Mouse (Mus musculus) lung, postnatal 0 days (tissue): ENCODE results near the gene Nudcd3.

Experiments
- CTCF ChIP-seq: IDR thresholded peaks from 2 replicates; pipeline ENCODE4 v1.5.1; 2016; ENCODE audit warnings: antibody characterized with exemption, mild to moderate bottlenecking
- EP300 ChIP-seq: IDR thresholded peaks from 2 replicates; pipeline ENCODE4 v1.6.1; 2016; ENCODE audit warnings: antibody characterized with exemption, mild to moderate bottlenecking, control low read depth

DNA sequence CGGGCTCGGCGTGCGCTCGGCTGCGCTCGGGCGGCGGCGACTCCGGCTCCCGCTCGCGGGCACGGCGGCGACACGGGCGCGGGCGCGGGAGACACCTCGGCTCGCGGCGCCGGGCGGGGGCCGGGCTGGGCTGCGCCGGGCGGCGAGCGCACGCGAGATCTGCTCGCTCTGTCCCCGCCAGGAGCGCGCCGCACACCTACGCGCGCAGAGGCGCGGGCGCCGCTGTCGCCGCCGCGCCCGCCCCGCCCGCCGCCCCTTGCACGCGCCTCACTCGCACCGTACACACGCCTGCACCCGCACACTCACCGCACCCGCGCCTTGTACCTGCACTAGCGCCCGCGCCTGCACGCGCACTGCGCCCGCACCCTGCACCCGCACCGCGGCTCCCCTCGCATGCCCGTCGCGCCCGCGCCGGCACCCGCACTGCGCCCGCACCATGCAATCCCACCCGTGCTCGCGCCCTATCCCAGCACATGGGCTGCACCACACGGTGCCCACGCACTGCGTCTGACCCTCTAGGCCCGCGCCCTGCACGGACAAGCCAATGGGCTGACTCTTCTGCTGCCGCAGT is 134.6 kb downstream of the Nudcd3 start:
- TF ChIP-seq CTCF (no peak), EP300 (no peak)
